In genomic region chr4:82634365-82634764, GRCm38 (mm10) we compare ENCODE assay signal across 21 mouse cellular contexts.
DNase-seq lines count a peak whose midpoint lies in the region; ATAC-seq and TF ChIP-seq lines count a peak whose summit lies in the region.
"Had no signal": no experiment of that assay in that cellular context is flagged by ENCODE, and none has a peak within 500 bp of the region (broad histone marks: within the 10 kb centered on the region; RNA-seq: fewer than 3 reads in every experiment).

No protein-coding gene starts in this region.

- TF ChIP-seq CTCF in stomach, postnatal 0 days (IDR thresholded peaks at IDR 0.05; ENCODE audit: low read depth) = no peak

- H3K9ac ChIP-seq in limb, embryonic 12.5 days (replicated peaks) = no peak overlapping the region
- H3K9ac ChIP-seq in stomach, postnatal 0 days (ENCODE audit: low read length) = no peak overlapping the region
- H3K9ac ChIP-seq: forebrain, embryonic 13.5 days; heart, embryonic 13.5 days; hindbrain, embryonic 13.5 days had no signal

- intact Hi-C loops in left cerebral cortex, postnatal 10 days (cut with DNase I) = loop anchor here (10.0 kb wide), 1 partner anchor 550 kb away; no protein-coding TSS in a partner anchor

- WGBS in limb, embryonic 12.5 days = 24% methylated on average over 7 of the region's 7 CpGs
- 58% methylated on average over 7 of the region's 7 CpGs for WGBS in stomach, postnatal 0 days

- no peaks in the 10 kb centered on the region for H3K9me3 ChIP-seq in limb, embryonic 12.5 days
- H3K9me3 ChIP-seq in stomach, postnatal 0 days (ENCODE audit: control insufficient read depth, low read length) = no peaks in the 10 kb centered on the region
- H3K9me3 ChIP-seq: forebrain, embryonic 10.5 days; forebrain, embryonic 13.5 days; hindbrain, embryonic 13.5 days had no signal

- H3K27me3 ChIP-seq in limb, embryonic 12.5 days = peaks cover 8% of the 10 kb centered on the region; the same call in 1 of the 2 replicates
- no peaks in the 10 kb centered on the region for H3K27me3 ChIP-seq in stomach, postnatal 0 days (ENCODE audit: control insufficient read depth, insufficient read depth, low read length)
- H3K27me3 ChIP-seq: forebrain, embryonic 13.5 days; heart, embryonic 13.5 days; hindbrain, embryonic 13.5 days had no signal

- H3K36me3 ChIP-seq in limb, embryonic 12.5 days = no peaks in the 10 kb centered on the region
- H3K36me3 ChIP-seq in stomach, postnatal 0 days (ENCODE audit: control insufficient read depth, insufficient read depth, low read length) = no peaks in the 10 kb centered on the region
- H3K36me3 ChIP-seq: forebrain, embryonic 10.5 days; heart, embryonic 13.5 days; hindbrain, embryonic 13.5 days had no signal

- peaks cover 9% of the 10 kb centered on the region for H3K4me1 ChIP-seq in limb, embryonic 12.5 days (replicated peaks)
- no peaks in the 10 kb centered on the region for H3K4me1 ChIP-seq in stomach, postnatal 0 days (replicated peaks; ENCODE audit: control insufficient read depth, insufficient read depth)
- H3K4me1 ChIP-seq: hindbrain, embryonic 13.5 days had no signal

- TF ChIP-seq EP300 in stomach, postnatal 0 days (optimal IDR thresholded peaks at IDR 0.05) = no peak

- no peak overlapping the region for H3K4me3 ChIP-seq in limb, embryonic 12.5 days (replicated peaks)
- H3K4me3 ChIP-seq in stomach, postnatal 0 days (ENCODE audit: low read depth, low read length) = no peak overlapping the region
- H3K4me3 ChIP-seq: forebrain, embryonic 10.5 days; forebrain, embryonic 13.5 days; heart, embryonic 13.5 days; hindbrain, embryonic 13.5 days had no signal

- DNase-seq in forelimb bud, embryonic 11.5 days (ENCODE audit: low read depth, low spot score) = peak; percentile 84
- DNase-seq in hindlimb bud, embryonic 11.5 days (ENCODE audit: extremely low spot score, low read depth, low spot score) = peak; percentile 56
- DNase-seq in stomach, postnatal 0 days (ENCODE audit: low spot score) = no peak
- no peak for DNase-seq in left cerebral cortex, postnatal 10 days (ENCODE audit: extremely low spot score in 1 of 2, low spot score in 2 of 2)
- no peak for DNase-seq in right cerebral cortex, postnatal 25 days
- DNase-seq: adrenal gland, adult 2 months; adrenal gland, postnatal 14 days; cerebellum, adult 11 months; cerebellum, adult 2 months; cerebellum, adult 9-11 months; cerebellum, postnatal 25 days; gastrocnemius, postnatal 25 days had no signal

- peak; percentile 89 for ATAC-seq in limb, embryonic 12.5 days (ENCODE audit: insufficient number of reproducible peaks, insufficient read depth, low FRiP score, low TSS enrichment, low read depth)
- ATAC-seq in stomach, postnatal 0 days (ENCODE audit: low FRiP score, low TSS enrichment) = peak; percentile 29; the same call in 1 of the 2 replicates
- ATAC-seq: CD4-positive, CD25-positive, alpha-beta regulatory T cell, adult 4 months; forebrain, embryonic 13.5 days; forebrain, embryonic 16.5 days; hindbrain, postnatal 0 days; intestine, postnatal 0 days had no signal

- H3K4me2 ChIP-seq in limb, embryonic 12.5 days = no peak overlapping the region
- H3K4me2 ChIP-seq in stomach, postnatal 0 days (replicated peaks; ENCODE audit: low read depth) = no peak overlapping the region
- H3K4me2 ChIP-seq: forebrain, embryonic 13.5 days; heart, embryonic 13.5 days; hindbrain, embryonic 13.5 days had no signal

- H3K27ac ChIP-seq in limb, embryonic 12.5 days = no peak overlapping the region
- no peak overlapping the region for H3K27ac ChIP-seq in stomach, postnatal 0 days (replicated peaks)
- H3K27ac ChIP-seq: forebrain, embryonic 10.5 days; forebrain, embryonic 13.5 days; heart, embryonic 13.5 days; hindbrain, embryonic 13.5 days; hindbrain, postnatal 0 days had no signal

Comparison
In these comparisons a context has a peak if more than half of its experiments do, and no peak if none do; other contexts are left out.
1. DNase-seq: peak in forelimb bud, embryonic 11.5 days (single experiment) and hindlimb bud, embryonic 11.5 days (single experiment); none in stomach, postnatal 0 days (single experiment), left cerebral cortex, postnatal 10 days (0 of 2) and right cerebral cortex, postnatal 25 days (single experiment).